Mouse (Mus musculus) testis, adult 2 months (tissue): ENCODE measurements around the gene Metap1. TPM values are rescaled to one million over a fixed set of nuclear protein-coding genes. Genes with fewer than 3 reads are reported as not detected.
A peak's percentile ranks its signal among the peaks of the same experiment; 100 is the strongest.

ENCODE experiments used
- H3K27ac ChIP-seq: fragments of 200-500 bp; 2 replicates; pipeline ENCODE4 v1.5.1; 2012; ENCODE audit warnings: low read depth, low read length; ENCODE audit not compliant: control insufficient read depth, insufficient read depth
- H3K27me3 ChIP-seq: fragments of 200-500 bp; 2 replicates; pipeline ENCODE4 v1.6.1; 2012; ENCODE audit warnings: mild to moderate bottlenecking, low read length, moderate library complexity; ENCODE audit not compliant: control insufficient read depth, insufficient read depth
- H3K36me3 ChIP-seq: fragments of 200-500 bp; 2 replicates; pipeline ENCODE4 v1.6.1; 2012; ENCODE audit warnings: mild to moderate bottlenecking, low read length; ENCODE audit not compliant: control insufficient read depth, insufficient read depth
- H3K4me1 ChIP-seq: fragments of 200-500 bp; 2 replicates; pipeline ENCODE4 v1.6.1; 2012; ENCODE audit warnings: low read length; ENCODE audit not compliant: control insufficient read depth, insufficient read depth
- H3K4me3 ChIP-seq: fragments of 200-500 bp; 2 replicates; pipeline ENCODE4 v1.5.1; 2012; ENCODE audit warnings: low read depth, mild to moderate bottlenecking, low read length, moderate library complexity, mixed read lengths; ENCODE audit not compliant: control insufficient read depth
- CTCF ChIP-seq: fragments of 200-500 bp; IDR thresholded peaks from 2 replicates; pipeline ENCODE4 v1.5.1; 2012; ENCODE audit warnings: low read depth, mild to moderate bottlenecking, inconsistent platforms, low read length, moderate library complexity; ENCODE audit not compliant: control insufficient read depth, insufficient read depth, insufficient replicate concordance
- POLR2A ChIP-seq: fragments of 200-500 bp; IDR thresholded peaks from 2 replicates; pipeline ENCODE4 v1.6.1; 2012; ENCODE audit warnings: low read depth, mild to moderate bottlenecking, inconsistent platforms, low read length, moderate library complexity; ENCODE audit not compliant: control insufficient read depth
- polyA plus RNA-seq: library from polyadenylated mRNA; depleted of rRNA; stranded (reverse); fragments of >200 nt; gene quantifications from 2 replicates; pipeline ENCODE4 v1.2.3, GENCODE M21; 2012

The Metap1 gene
- polyA plus RNA-seq, 1 experiment = 25.7 TPM

GRCm38 (mm10) chr3:138443465-138443771, 45.9 kb downstream of the Metap1 start:
- Histone ChIP-seq H3K4me1 (peaks cover 9% of the 10 kb centered on the region), H3K27ac (peak overlapping the region; percentile 84), H3K4me3 (peak overlapping the region; percentile 94), H3K27me3 (no peaks in the 10 kb centered on the region), H3K36me3 (no peaks in the 10 kb centered on the region)
- TF ChIP-seq CTCF = no peak
- TF ChIP-seq POLR2A = no peak

GRCm38 (mm10) chr3:138442612-138443464, 46.5 kb downstream of the Metap1 start, which contains the start of gene Adh5:
Gene Adh5, plus strand, starts transcription at chr3:138443093.
- H3K4me3 ChIP-seq = peak within 1 kb of the TSS; percentile 94
- TF ChIP-seq CTCF = no peak
- TF ChIP-seq POLR2A = peak; percentile 84
- no peaks in the 10 kb centered on the region for H3K27me3 ChIP-seq

GRCm38 (mm10) chr3:138442203-138442602, 47.1 kb downstream of the Metap1 start:
- no peaks in the 10 kb centered on the region for H3K36me3 ChIP-seq
- TF ChIP-seq POLR2A (no peak), CTCF (no peak)
- peaks cover 9% of the 10 kb centered on the region for H3K4me1 ChIP-seq
- peak overlapping the region; percentile 94 for H3K4me3 ChIP-seq
- H3K27ac ChIP-seq = peak overlapping the region; percentile 80
- H3K27me3 ChIP-seq = no peaks in the 10 kb centered on the region

More at GRCm38 (mm10) chr3:138442612-138443464, 46.5 kb downstream of the Metap1 start, which contains the start of gene Adh5:
- Histone ChIP-seq H3K36me3 (no peaks in the 10 kb centered on the region), H3K4me1 (peaks cover 9% of the 10 kb centered on the region), H3K27ac (peak within 1 kb of the TSS; percentile 84)

- no peak overlapping the region for H3K4me3 ChIP-seq
- peaks cover 9% of the 10 kb centered on the region for H3K4me1 ChIP-seq
- no peak for TF ChIP-seq POLR2A
- TF ChIP-seq CTCF = no peak
- no peak overlapping the region for H3K27ac ChIP-seq
- no peaks in the 10 kb centered on the region for H3K36me3 ChIP-seq
- no peaks in the 10 kb centered on the region for H3K27me3 ChIP-seq
These were observed 50.6 kb downstream of the Metap1 start for GRCm38 (mm10) chr3:138438716-138439115.

DNA sequence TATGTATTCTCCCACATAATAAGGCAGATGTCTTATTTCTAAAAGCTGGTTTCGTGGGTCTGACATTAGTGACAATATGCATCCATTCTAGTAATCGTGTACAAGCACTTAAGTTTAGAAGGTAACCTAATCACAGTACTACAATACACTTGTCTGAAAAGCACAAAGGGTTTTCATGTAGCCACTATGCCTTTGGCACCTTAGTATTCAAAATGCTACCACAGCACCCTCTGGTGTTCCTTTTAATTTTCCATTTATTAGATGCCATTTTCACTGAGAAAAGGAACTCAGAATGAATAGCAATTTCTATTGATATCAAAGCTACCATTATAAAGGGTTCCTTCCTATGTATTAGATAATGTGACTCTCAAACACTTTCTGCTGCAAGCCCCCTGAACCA, 57.5 kb downstream of the Metap1 start:
- no peak for TF ChIP-seq POLR2A
- TF ChIP-seq CTCF = no peak
- Histone ChIP-seq H3K4me3 (no peak overlapping the region), H3K27me3 (no peaks in the 10 kb centered on the region), H3K27ac (no peak overlapping the region), H3K36me3 (no peaks in the 10 kb centered on the region), H3K4me1 (no peaks in the 10 kb centered on the region)

- H3K27ac ChIP-seq = no peak overlapping the region
- no peak overlapping the region for H3K4me3 ChIP-seq
- H3K36me3 ChIP-seq = no peaks in the 10 kb centered on the region
- TF ChIP-seq CTCF (no peak), POLR2A (no peak)
- no peaks in the 10 kb centered on the region for H3K27me3 ChIP-seq
- no peaks in the 10 kb centered on the region for H3K4me1 ChIP-seq
These were observed 58.8 kb downstream of the Metap1 start for GRCm38 (mm10) chr3:138430360-138430976.

GRCm38 (mm10) chr3:138424247-138424646, 65.1 kb downstream of the Metap1 start:
- TF ChIP-seq CTCF (no peak), POLR2A (no peak)
- Histone ChIP-seq H3K36me3 (no peaks in the 10 kb centered on the region), H3K27ac (no peak overlapping the region), H3K27me3 (no peaks in the 10 kb centered on the region), H3K4me3 (no peak overlapping the region), H3K4me1 (no peaks in the 10 kb centered on the region; the same call in 1 of the 2 replicates)
